Mouse (Mus musculus) retina, embryonic 14.5 days (tissue): ENCODE results near the gene Nfkbiz.
A peak's percentile ranks its signal among the peaks of the same experiment; 100 is the strongest.

ENCODE experiments used
- DNase-seq: peaks from one replicate; pipeline ENCODE4 v3.0.0-alpha.2; 2015; ENCODE audit warnings: low spot score

Gene Nfkbiz

DNA sequence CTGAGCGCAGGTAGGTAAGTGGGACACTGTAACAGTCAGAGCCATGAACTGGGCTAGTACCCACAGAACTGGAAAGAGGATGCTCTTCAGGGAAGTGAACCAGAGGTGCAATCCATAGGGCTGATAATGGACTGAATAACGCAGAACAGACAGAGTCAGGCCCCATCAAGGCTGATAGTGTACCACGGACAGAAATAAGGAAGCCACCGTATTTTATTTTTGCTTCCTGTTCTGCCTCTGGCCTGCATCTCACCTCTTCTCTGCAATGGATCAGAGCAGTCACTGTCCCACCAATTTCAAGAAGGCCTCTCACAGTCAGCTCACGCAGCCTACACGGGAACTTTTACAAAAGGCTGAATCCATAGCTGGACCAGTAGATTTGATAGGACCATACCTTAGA, 6.7 kb downstream of the Nfkbiz start:
- no peak for DNase-seq

DNA sequence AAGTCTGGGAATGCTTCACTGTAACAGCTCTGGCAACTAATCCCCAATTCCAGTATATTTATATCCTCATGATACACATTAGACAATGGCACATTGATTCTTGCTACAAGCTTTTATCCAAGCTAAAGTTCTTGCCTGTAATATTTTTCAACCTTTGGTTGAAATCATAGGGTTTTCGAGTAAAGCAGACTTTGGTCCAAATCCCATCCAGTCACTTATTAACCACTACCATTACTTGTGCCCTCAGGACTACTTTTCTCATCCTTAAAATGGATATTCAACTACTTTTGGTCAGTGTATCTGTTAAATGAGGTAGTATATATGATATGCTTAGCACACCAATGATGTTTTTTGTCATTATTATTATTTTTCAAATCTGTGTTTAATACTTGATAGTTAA, 7.2 kb downstream of the Nfkbiz start:
- DNase-seq = no peak

DNA sequence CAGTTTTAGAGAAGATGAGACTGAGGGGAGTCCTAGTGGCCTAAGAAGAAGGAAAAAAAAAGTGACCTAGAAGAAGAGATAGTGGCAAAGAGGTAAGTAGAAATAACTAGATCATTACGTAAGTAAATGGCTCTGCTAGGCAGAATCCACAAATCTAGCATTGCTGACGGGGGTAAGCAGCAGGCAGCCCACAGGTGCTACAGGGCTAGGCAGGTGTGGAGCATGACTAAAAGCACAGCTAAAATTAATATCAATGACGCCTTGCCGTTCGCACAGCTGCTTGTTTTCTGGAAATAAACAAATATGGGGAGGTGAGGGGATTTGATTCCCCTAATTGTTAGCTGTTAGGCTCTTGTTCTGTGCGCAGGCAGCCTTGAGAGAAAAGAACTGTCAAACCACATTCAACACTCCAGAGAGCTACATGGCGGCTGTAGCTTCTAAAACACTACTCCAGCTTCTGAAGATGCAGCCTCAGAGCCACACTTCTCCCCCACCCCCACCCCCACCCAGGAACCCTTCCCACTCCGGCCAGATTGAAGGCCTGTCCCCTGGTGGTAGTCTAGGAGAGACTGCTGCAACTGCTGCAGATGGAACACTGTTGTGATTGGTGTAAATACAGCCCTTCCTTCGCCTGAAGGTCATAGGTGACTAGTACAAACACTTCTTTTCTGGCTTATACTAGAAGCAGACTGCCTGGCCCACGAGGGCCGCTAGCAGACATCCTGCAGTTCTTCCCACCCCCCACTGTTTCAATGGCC, 15.1 kb downstream of the Nfkbiz start:
- peak; percentile 45 for DNase-seq

DNA sequence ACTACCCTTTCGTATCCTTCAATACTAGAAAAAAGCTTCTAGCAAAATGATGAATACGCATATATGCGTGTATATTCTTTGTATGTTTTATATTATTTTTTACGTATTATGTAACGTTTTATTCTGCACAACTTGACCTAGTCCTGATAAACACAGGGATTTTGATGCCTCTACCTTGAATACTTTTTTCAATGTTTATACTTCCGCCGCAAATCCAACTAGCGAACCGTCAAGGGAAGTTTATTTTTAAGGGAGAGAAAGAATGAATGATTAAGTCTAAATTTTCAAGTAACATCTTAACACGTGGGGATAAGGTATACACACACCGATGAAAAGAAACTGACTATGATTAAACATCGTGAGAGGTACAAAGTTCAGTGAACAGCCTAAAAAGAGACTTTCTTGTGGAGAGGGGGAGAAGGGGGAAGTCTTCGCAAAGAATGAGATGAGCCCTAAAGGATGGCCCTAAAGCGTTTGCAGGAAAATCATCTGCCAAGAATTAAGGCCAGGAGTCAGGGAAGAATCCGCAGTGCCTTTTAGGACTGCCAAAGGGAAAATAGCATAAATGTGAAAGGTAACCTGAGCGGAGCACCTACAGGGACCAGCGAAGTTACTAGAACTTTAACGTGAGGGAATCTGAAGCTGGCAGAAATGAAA, 15.8 kb downstream of the Nfkbiz start:
- DNase-seq = no peak

DNA sequence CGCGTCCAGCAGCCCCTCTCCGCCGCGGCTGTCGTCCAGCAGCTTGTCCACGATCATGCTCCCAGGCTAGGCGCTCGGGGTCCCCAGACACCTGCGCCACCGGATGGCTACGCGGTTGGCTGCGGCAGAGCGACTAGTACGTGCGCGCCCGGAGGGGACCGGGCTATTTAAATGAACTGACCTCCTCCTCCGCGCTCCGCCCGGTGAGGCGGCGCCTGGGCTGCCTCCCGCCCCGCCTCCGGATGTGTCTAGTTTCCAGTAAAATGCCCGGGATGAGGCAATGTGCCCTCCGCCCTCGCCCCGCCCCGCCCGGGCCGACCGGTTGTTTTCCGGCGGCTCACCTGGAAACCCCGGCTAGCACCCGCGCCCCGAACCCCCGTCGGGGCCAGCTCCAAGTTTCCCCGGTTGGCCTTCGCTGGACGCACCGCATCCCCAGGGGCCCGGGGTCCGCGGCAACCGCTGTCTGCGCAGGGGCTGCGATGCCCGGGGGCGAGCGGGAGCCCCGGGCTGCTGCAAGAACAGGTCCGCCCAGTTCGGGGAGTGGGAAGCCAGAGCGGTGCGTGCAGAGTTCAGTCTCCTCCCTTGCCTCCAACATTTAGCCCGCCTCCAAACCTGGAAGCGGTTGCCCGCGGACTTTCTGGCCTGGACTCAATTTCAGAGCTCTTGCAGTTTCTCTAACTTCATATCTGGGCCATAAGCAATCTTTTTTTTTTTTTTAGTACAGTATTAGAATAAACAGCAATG, 16.5 kb downstream of the Nfkbiz start:
- DNase-seq = peak; percentile 85

DNA sequence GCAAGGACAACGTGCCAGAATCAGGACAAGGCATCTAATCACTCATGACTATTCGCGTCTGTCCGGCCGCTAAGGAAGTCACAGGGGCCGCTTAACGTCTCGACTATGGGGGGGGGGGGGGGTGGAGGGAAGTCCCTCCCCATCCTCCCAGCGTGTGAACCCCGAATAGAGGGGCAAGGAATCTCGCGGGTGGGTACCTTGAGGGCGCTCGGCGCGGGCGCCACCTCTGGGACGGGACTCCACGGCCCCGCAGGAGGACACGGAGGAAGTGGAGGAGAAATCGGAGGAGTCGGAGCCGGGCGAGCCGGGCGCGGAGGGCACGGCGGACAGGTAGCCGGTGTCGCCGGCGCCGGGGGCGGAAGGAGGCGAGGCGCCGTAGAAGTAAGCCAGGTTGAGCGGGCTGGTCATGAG, 17.1 kb downstream of the Nfkbiz start:
- DNase-seq = no peak

DNA sequence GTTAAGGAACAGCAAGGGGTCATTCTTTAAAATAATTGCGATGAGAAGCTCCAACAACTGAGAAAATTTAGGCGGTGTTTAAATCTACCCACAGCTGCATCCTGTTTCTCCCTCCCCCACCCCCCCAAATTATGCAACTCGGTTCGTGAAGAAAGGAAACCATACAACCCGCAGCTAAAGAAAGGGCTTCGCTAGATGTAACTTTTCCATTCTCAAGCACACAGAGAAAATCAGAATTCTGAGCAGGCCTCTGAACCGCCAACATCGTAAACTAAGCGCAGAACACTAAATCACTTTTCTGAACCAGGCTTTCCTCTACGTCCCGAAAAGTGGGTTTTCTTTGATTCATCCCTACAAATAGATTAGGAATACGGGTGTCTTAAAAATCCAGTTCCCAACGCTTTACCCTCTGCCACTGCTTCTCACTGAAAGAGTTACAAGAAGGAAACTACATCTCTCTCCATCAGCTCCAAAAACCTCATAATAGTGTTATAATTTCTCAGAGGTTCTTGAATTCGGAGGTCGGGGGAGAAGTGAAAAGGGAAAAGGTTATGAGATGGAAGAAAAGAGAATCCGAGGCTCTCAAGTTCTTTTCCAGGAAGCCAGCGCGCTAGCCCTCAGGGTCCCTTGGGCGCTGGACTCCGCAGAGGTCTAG, 17.7 kb downstream of the Nfkbiz start:
- peak; percentile 46 for DNase-seq

DNA sequence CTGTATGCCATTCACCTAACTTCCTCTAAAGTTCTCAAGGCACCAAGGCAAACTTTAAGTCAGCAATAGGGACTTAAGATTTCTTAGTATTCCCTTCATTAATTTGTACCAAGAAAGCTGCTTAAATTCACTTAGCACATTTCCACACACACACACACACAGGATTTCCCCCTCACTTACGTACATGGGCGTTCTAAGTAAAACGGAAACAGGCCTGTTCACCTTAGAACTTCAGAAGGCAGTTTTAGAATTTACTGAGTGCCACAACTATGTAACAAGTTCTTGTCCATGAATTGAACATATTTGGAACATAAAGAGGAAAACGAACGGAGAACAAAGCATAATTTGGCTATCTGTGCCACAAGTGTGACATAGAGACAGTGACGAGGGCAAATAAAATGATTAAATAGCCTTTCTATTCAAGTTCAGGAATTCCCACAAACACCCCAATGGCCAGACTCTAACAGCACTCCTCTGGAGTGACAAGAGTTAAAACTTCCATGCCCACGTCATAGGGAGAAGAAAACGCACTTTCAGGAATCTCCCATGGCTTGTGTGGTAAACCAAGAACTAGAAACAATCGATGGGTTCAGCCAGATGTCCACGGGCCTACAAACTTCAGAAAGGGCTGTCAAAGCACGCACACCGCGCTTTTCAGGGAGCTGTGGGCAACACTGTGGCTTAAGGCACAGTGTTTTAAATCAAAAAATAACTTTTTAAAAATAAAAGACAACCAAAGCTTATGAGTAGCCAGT, 18.4 kb downstream of the Nfkbiz start:
- no peak for DNase-seq

DNA sequence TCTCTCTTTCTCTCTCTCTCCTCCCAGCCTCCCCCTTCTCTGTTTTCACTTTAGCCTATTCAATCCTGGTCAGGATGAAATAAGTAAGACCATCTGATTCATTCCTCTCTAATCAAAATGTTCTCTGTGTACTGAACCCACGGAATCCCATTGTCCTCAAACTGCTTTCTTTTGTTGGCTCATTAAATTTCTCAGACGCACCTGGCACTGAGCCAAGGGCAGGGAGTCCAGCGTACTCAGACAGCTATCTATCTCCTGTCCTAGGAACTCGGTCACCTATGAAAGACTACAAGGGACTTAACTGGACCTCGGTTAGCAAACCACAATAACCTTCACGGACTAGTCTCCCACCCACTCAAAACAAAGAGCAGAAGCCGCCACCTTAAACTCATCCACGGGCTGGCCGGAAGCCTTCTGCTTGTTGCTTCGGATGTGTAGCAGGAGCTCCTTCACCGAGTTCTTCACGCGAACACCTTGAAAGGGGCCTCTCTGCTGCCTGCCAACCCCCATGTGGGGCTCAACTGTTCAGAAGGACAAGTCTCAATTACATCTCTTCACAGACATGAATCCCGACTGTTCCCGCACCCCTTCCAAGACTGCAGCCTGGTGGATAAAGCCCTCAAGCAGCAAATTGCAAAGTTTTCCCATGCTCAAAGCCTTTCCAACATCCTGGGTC, 19.4 kb downstream of the Nfkbiz start:
- peak; percentile 61 for DNase-seq

DNA sequence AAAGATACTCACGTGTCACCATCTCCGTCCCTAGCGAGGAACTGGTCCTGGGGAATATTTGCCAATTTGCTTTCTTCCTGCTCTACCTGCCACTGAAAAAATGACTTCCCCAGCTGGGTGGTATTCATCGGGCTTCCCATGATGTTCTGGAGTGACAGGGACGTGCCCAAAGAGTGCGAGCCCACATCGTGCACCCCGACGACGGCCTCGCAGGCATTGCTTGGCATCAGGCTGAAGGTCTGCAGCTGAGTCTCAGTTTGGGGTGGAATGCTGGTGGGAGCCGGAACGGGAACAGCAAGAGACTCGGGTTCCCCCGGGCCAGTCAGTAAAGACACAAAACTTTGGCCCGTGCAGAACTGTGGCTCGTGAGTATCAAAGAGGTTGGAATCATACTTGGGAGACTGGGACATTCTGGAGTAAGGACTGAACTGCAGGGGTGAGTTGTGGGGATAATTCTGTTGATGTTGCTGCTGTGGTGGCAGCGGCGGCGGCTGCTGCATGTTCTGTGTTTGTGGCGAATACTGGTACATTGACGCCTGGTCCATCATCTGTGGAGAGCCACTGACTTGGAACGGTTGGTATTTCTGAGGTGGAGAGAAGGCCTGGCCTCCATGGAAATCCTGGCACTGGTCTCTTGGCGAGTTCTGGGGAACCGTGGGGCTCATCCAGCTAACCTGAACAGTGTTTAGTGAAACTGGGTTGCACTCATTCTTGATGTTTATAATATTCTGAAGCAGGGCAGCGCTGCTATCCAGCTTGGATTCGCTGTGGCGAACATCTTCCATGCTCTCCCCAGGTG, 20.8 kb downstream of the Nfkbiz start:
- DNase-seq = no peak

DNA sequence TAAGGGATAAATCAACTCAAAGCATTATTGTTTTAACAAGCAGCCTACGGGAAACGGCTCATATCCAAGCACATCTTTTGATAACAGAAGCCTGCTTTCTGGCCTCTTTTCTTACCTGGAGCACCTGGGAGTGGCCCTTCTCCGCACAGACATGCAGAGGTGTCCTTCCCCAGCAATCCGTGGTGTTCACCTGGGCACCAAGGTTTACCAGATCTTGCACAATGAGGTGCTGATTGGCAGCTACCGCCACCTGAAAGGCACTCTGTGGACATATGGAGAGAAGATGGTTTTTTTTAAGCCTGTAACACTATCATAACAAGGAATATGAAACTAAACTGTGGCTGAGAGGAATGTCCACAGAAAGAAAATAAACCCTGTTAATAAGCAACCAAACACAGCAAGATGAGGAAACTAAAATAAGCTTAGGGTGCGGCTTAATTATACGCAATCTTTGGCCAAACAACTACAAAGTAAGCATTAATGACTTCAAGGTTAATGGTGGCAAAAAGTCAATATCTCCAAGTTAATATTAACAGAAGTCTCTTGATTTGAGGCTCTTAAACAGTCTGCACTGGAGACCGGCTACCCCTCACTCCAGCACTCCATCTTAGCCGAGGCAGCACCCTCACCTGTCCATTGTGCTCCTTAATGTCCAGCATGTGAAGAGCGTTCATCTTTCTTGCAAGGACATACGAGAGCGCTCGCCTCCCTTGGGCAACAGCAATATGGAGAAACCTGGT, 22.3 kb downstream of the Nfkbiz start:
- DNase-seq = no peak

DNA sequence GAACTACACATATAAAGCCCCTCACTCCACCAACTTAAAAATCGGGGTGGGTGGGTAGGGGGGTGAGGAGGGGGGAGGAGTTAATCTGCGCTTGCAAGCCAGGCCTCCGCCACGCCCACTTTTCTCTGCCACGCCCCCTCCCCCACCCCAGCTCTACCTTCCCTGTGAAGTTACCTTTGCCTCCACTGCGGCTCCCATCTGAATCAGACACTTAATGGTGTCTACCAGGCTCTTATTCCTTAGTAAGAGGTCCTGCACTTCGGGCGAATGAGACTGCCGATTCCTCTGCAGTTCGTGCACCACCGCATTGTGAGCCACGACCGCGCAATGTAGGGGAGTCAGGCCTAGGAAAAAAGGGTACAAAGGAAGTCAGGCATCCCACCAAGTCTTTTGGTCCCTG, 23.2 kb downstream of the Nfkbiz start:
- no peak for DNase-seq

DNA sequence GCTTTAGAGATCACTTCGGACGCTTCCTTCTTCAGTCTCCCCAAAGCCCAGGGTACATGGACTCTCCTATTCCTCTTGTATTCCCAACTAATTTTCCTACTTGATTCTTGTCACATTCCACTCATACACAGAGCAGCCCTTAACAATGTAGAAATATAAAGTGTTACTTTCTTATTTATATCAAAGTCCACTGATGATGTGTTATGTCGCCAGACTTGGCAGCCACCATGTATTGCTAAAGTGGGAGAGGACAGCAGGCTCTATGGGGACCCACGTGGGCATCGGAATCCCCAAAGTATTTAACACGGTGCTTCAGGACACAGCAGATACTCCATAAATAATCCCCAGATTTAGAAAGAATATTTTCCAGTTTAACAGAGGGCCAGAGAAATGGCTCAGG, 24.0 kb downstream of the Nfkbiz start:
- DNase-seq = no peak

DNA sequence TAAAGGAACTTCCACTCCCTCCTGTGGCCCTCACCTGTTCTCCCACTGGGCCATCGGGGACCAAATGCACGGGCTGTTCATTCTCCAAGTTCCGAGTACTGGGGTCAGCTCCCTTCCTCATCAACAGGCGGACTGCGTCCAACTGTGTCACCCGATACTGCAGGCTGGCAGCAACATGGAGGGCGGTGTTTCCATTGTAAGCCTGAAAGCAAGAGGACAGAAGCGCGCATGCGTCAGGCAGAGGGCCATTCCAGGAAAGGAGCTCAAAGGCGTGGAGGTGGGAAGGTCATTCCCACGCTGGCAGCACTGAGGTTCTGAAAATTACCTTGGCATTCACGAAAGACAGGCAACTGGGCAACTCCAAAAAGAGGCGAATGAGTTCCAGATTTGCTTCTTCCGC, 24.8 kb downstream of the Nfkbiz start:
- DNase-seq = no peak

DNA sequence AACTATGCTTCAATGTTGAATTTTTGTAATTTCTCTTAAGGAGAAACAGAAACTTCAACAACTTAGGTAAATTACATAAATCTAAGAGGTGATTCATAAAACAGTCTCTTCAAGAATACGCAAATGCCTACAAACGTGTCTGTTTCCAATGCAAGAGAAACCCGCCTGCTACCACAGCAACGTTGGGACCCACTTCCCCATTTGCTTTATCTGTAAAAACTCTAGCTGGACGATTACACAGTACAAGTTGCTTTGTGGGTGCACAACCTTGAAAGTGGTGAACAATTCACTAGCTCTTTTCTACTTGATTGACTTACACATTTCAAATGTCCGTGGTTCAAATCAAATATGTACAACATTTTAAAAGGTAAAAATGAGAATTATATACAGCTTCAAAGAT, 26.9 kb downstream of the Nfkbiz start:
- DNase-seq = no peak

DNA sequence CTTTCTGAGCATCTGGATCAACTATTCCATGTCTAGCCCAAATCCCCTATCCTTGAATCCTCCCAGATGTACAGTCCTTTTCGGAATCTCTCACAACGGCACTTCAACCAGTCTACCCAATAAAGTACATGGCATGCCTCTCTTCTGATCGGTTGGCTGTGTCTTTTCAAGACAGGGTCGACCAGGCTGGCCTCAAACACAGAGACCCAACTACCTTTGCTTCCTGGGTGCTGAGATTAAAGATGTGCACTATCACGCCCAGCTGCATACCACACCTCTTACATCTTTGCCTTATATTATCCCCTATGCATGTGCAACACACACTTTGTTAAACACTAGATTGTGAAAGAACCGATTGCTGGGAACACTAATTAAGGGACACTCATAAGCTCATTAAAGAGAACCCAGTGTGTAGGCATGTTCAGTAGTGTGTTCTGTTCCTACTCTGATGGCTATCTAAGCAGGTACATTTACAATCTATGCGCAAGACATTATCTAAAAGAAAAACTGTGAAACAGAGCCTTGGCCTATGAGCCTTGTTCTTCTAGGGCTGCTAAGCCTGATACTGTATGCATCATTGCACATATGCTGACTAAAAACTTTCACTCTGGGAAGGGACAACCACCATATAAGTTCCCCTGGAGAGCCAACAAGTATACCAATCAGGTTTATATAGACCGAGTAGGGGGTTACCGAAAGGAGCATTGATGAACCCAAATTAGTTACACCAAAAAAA, 28.8 kb downstream of the Nfkbiz start:
- DNase-seq = no peak

DNA sequence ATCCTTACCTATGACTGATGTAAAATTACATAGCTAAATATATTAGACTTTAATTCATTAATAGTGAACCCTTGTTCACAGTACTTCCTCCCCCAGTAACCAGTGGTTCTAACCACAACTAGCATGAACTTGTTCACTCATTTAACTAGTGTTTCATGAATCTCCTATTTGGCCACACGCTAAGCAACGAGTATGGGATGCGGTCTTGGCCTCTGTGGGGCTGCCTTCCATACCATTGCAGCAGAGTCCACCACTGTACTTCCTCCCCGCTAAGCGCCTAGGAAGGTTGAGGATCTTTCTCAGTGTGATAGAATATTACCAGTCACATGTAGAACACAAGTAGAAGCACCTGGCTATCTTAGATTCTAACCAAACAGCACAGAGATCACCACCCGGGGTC, 29.4 kb downstream of the Nfkbiz start:
- no peak for DNase-seq

DNA sequence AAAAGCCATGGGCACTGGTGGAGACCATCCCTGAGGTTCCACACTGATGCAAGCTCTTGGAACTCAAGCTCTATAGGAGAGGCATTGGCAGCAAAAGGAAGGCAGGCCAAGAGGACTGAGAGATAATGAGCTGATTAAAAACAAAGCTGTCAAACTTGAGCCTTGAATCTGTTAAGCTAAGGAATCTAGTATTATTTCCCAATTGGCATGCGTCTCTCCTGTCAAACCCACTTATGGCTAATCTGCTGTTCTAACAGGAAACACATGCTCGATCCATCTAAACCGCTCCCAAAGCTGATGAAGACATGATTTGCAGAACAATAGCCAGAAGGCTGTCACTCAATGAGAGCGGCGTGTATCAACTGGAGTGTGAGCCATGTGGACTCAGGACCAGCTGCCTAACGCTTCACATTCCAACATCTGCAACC, 31.2 kb downstream of the Nfkbiz start:
- DNase-seq = peak; percentile 62

DNA sequence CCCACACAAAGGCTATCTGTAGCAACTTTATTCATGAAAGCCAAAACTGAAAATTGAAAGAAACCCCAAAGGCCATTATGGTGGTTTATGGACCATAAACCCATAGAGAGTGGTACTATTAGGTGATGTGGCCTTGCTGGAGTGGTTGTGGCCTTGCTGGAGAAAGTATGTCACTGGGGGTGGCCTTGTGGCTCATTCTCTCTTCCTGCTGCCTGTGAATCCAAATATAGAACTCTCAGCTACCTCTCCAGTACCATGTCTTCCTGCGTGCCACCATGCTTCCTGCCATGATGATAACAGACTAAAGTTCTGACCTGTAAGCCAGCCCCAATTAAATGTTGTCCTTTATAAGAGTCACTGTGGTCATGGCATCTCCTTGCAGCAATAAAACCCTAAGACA, 33.9 kb downstream of the Nfkbiz start:
- DNase-seq = no peak
